Mouse (Mus musculus) limb, embryonic 11.5 days (tissue): Measurements from ENCODE around the gene Zswim4. TPM values are rescaled to one million over a fixed set of nuclear protein-coding genes. Genes with fewer than 3 reads are reported as not detected.

Experiments
- ATAC-seq: fragments of 200-750 bp; cut with Nextera tagmentation; 2 replicates; pipeline ENCODE4 v1.8.0; 2017; ENCODE audit warnings: low read depth; ENCODE audit not compliant: insufficient number of reproducible peaks, low FRiP score, low TSS enrichment
- DNase-seq: peaks from one replicate; pipeline ENCODE4 v3.0.0-alpha.2; 2015; ENCODE audit warnings: low spot score
- H3K27ac ChIP-seq: fragments of 300-500 bp; sonication (generic); replicated peaks from 2 replicates; pipeline ENCODE4 v1.5.1; 2014; ENCODE audit warnings: low read depth, mild to moderate bottlenecking, low read length
- H3K27me3 ChIP-seq: fragments of 300-500 bp; sonication (generic); 2 replicates; pipeline ENCODE4 v1.6.1; 2014; ENCODE audit warnings: mild to moderate bottlenecking, low read length, mixed read lengths; ENCODE audit not compliant: control insufficient read depth, insufficient read depth
- H3K36me3 ChIP-seq: fragments of 300-500 bp; sonication (generic); 2 replicates; pipeline ENCODE4 v1.6.1; 2014; ENCODE audit warnings: mild to moderate bottlenecking, low read length, moderate library complexity, mixed read lengths; ENCODE audit not compliant: control insufficient read depth, insufficient read depth
- H3K4me1 ChIP-seq: fragments of 300-500 bp; sonication (generic); 2 replicates; pipeline ENCODE4 v1.6.1; 2014; ENCODE audit warnings: low read length, mixed read lengths; ENCODE audit not compliant: control insufficient read depth, insufficient read depth
- H3K4me2 ChIP-seq: fragments of 300-500 bp; sonication (generic); 2 replicates; pipeline ENCODE4 v1.6.1; 2014; ENCODE audit warnings: low read depth, mild to moderate bottlenecking, moderate library complexity; ENCODE audit not compliant: severe bottlenecking
- H3K4me3 ChIP-seq: fragments of 300-500 bp; sonication (generic); 2 replicates; pipeline ENCODE4 v1.5.1; 2014; ENCODE audit warnings: low read depth, low read length
- H3K9ac ChIP-seq: fragments of 300-500 bp; sonication (generic); 2 replicates; pipeline ENCODE4 v1.6.1; 2014; ENCODE audit warnings: mild to moderate bottlenecking, low read length
- H3K9me3 ChIP-seq: fragments of 300-500 bp; sonication (generic); 2 replicates; pipeline ENCODE4 v1.6.1; 2016; ENCODE audit warnings: low read length; ENCODE audit not compliant: control insufficient read depth
- WGBS: fragments of 180-500 bp; shearing (Covaris S2); extraction: QIAGEN DNeasy Blood & Tissue Kit; methylation state at CpG from one replicate; pipeline ENCODE4 v1.1.7; 2014; 5-methylcytosine and 5-hydroxymethylcytosine counted together
- polyA plus RNA-seq: library from polyadenylated mRNA; unstranded; fragments of >200 nt; fragmentation: Nextera tagmentation; extraction: Ambion mirVana; gene quantifications from 2 replicates; pipeline ENCODE4 v1.2.1, GENCODE M21; 2014

Gene Zswim4
- polyA plus RNA-seq, 1 experiment from 2014 or later = 24.5 TPM

DNA sequence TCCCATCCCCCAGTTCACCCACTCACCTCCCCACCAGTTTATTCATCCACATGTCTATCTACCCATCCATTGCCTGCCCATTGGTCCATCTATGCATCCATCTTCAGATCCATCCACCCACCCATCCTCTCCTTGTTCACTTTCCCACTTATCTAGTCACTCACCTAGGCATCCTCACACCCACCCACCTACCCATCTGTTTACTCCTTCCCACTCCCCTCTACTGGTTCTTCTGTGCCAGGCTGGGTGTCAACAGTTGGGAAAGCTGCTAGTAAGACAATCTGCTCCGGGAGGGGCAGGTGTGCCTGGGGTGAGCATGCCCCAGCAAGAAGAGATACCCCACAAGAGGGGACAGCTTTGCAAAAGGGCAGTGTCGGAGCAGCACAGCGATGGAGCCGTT is 24.2 kb upstream of the Zswim4 start:
- H3K36me3 ChIP-seq = peaks cover 8% of the 10 kb centered on the region
- H3K9me3 ChIP-seq = no peaks in the 10 kb centered on the region
- no peak overlapping the region for H3K4me2 ChIP-seq
- H3K9ac ChIP-seq = no peak overlapping the region
- DNase-seq (no peak), ATAC-seq (no peak)
- WGBS = 91% methylated on average over 4 of the region's 4 CpGs
- H3K4me1 ChIP-seq = peaks cover 9% of the 10 kb centered on the region
- no peaks in the 10 kb centered on the region for H3K27me3 ChIP-seq
- no peak overlapping the region for H3K4me3 ChIP-seq
- H3K27ac ChIP-seq = no peak overlapping the region

DNA sequence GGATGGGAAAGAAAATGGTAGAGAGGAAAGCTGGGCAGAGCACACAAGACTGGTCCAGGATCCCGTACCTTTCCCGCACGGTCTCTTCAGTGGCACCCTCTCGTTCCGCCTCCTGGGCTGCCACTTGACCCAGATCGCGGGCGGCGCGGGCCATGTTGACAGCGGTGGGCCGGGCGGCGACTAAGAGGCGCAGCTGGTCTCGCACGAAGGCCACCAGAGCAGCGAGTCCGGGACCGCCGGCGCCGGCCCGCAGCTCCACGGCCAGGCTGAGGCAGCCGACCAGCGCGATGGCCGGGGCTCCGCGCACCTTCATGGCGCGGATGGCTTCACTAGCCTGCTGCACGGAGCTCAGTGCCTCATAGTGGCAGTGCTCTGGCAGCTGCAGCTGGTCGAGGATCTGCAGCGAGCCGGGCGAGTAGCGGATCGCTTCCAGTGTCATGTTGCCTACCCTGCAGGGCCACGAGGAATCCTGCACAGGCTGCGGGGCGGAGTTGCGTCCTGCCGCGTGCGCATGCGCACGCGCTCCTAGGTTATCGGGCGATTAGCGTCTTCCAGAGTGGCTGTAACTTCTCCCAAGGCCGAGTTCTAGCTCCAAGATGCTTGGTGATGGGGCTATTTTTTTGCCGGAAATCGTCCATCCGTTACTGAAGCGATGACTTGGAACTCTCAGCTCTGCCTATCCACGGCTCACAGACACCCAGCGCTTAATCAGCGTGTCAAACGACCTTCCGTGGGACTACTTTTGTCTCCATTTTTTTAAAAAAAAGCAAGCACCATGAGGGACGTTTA is 20.2 kb upstream of the Zswim4 start, which contains the start of gene Mri1:
Mri1 (minus strand) TSS at position 505 of the 789 bp plus-strand sequence.
- Histone ChIP-seq H3K27ac (peak within 1 kb of the TSS; percentile 89), H3K4me1 (peaks cover 9% of the 10 kb centered on the region), H3K4me2 (peak within 1 kb of the TSS; percentile 95), H3K9ac (peak within 1 kb of the TSS; percentile 84), H3K4me3 (peak within 1 kb of the TSS; percentile 78), H3K36me3 (peaks cover 19% of the 10 kb centered on the region), H3K27me3 (no peaks in the 10 kb centered on the region), H3K9me3 (no peaks in the 10 kb centered on the region)
- DNase-seq = peak; percentile 94
- ATAC-seq = peak; percentile 80
- WGBS = under 1% methylated on average over 64 of the region's 64 CpGs

DNA sequence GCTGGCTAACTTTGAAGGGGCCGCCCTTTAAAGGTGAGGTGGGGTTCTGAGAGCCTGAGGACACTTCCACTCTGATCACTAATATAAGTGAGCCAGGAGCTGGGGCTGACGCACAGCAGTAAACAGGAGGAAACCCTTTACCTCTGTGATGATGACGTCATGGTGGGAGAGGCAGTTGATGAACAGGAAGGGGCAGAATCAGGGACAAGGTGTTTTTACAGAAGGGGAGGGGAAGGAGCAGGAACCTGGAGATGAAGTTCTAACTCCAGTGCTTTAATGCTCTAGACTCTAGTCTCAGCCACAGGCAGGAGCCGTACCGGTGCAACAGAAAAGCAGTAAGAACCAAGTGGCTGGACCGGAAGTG is 19.6 kb upstream of the Zswim4 start:
- Histone ChIP-seq H3K36me3 (peaks cover 19% of the 10 kb centered on the region), H3K9me3 (no peaks in the 10 kb centered on the region), H3K4me2 (peak overlapping the region; percentile 95), H3K9ac (peak overlapping the region; percentile 84), H3K4me3 (peak overlapping the region; percentile 78), H3K27ac (peak overlapping the region; percentile 89), H3K27me3 (no peaks in the 10 kb centered on the region), H3K4me1 (peaks cover 9% of the 10 kb centered on the region)
- WGBS = 15% methylated on average over 6 of the region's 6 CpGs
- DNase-seq (no peak), ATAC-seq (0 out of 2 replicates have a peak, but pooled peaks have one; percentile 37)

GRCm38 (mm10) chr8:84255858-84256257 is 19.0 kb upstream of the Zswim4 start:
- peak overlapping the region; percentile 14 for H3K9ac ChIP-seq
- no peak for ATAC-seq
- H3K27me3 ChIP-seq = no peaks in the 10 kb centered on the region
- H3K4me3 ChIP-seq = peak overlapping the region; percentile 78
- 85% methylated on average over 3 of the region's 3 CpGs for WGBS
- H3K27ac ChIP-seq = no peak overlapping the region
- no peak for DNase-seq
- H3K4me1 ChIP-seq = peaks cover 9% of the 10 kb centered on the region
- H3K9me3 ChIP-seq = no peaks in the 10 kb centered on the region
- H3K36me3 ChIP-seq = peaks cover 19% of the 10 kb centered on the region
- peak overlapping the region; percentile 95; the same call in 1 of the 2 replicates for H3K4me2 ChIP-seq

GRCm38 (mm10) chr8:84249257-84250170 is 12.7 kb upstream of the Zswim4 start, which contains the start of gene D8Ertd738e:
D8Ertd738e (minus strand) TSS chr8:84249719.
- Histone ChIP-seq H3K27ac (no peak within 1 kb of the TSS), H3K4me1 (no peaks in the 10 kb centered on the region), H3K4me3 (peak within 1 kb of the TSS; percentile 78), H3K4me2 (peak within 1 kb of the TSS; percentile 63), H3K9ac (peak within 1 kb of the TSS; percentile 78), H3K9me3 (no peaks in the 10 kb centered on the region), H3K36me3 (peaks cover 16% of the 10 kb centered on the region; the same call in 1 of the 2 replicates), H3K27me3 (no peaks in the 10 kb centered on the region)
- ATAC-seq (peak; percentile 81), DNase-seq (peak; percentile 88)
- WGBS = 4% methylated on average over 52 of the region's 52 CpGs

- no peaks in the 10 kb centered on the region for H3K27me3 ChIP-seq
- no peak overlapping the region for H3K9ac ChIP-seq
- DNase-seq (no peak), ATAC-seq (no peak)
- H3K9me3 ChIP-seq = no peaks in the 10 kb centered on the region
- H3K36me3 ChIP-seq = peaks cover 8% of the 10 kb centered on the region; the same call in 1 of the 2 replicates
- WGBS = 85% methylated on average over 2 of the region's 2 CpGs
- no peak overlapping the region for H3K27ac ChIP-seq
- H3K4me2 ChIP-seq = no peak overlapping the region
- no peak overlapping the region for H3K4me3 ChIP-seq
- no peaks in the 10 kb centered on the region for H3K4me1 ChIP-seq
These were observed 5.0 kb upstream of the Zswim4 start for GRCm38 (mm10) chr8:84241821-84242220.

- Histone ChIP-seq H3K27ac (no peak overlapping the region), H3K27me3 (no peaks in the 10 kb centered on the region), H3K9ac (no peak overlapping the region), H3K4me3 (no peak overlapping the region), H3K4me1 (no peaks in the 10 kb centered on the region), H3K4me2 (no peak overlapping the region), H3K36me3 (peaks cover 5% of the 10 kb centered on the region; the same call in 1 of the 2 replicates), H3K9me3 (no peaks in the 10 kb centered on the region)
- 53% methylated on average over 6 of the region's 6 CpGs for WGBS
- DNase-seq = no peak
- no peak for ATAC-seq
These were observed 4.3 kb upstream of the Zswim4 start for GRCm38 (mm10) chr8:84241167-84241566.
